Mouse (Mus musculus) hindbrain, embryonic 12.5 days (tissue): ENCODE data around the gene Snx15. TPM values are rescaled to one million over a fixed set of nuclear protein-coding genes. Genes with fewer than 3 reads are reported as not detected.

ENCODE experiments used
- ATAC-seq: fragments of 200-750 bp; cut with Nextera tagmentation; 2 replicates; pipeline ENCODE4 v1.8.0; 2017; ENCODE audit warnings: moderate TSS enrichment; ENCODE audit not compliant: low FRiP score
- H3K27ac ChIP-seq: fragments of 300-500 bp; sonication (generic); 2 replicates; pipeline ENCODE4 v1.5.1; 2016; ENCODE audit warnings: mild to moderate bottlenecking
- H3K27me3 ChIP-seq: fragments of 300-500 bp; sonication (generic); 2 replicates; pipeline ENCODE4 v1.6.1; 2016; ENCODE audit warnings: mild to moderate bottlenecking
- H3K36me3 ChIP-seq: fragments of 300-500 bp; sonication (generic); 2 replicates; pipeline ENCODE4 v1.6.1; 2016; ENCODE audit warnings: mild to moderate bottlenecking
- H3K4me1 ChIP-seq: fragments of 300-500 bp; sonication (generic); 2 replicates; pipeline ENCODE4 v1.6.1; 2016
- H3K4me2 ChIP-seq: fragments of 300-500 bp; sonication (generic); replicated peaks from 2 replicates; pipeline ENCODE4 v1.6.1; 2016; ENCODE audit warnings: mild to moderate bottlenecking
- H3K4me3 ChIP-seq: fragments of 300-500 bp; sonication (generic); 2 replicates; pipeline ENCODE4 v1.5.1; 2016; ENCODE audit warnings: mild to moderate bottlenecking
- H3K9ac ChIP-seq: fragments of 300-500 bp; sonication (generic); 2 replicates; pipeline ENCODE4 v1.6.1; 2016; ENCODE audit warnings: mild to moderate bottlenecking, moderate library complexity
- H3K9me3 ChIP-seq: fragments of 300-500 bp; sonication (generic); replicated peaks from 2 replicates; pipeline ENCODE4 v1.6.1; 2016; ENCODE audit warnings: mild to moderate bottlenecking
- WGBS: fragments of 180-500 bp; shearing (Covaris S2); methylation state at CpG from one replicate; pipeline ENCODE4 v1.1.7; 2016; 5-methylcytosine and 5-hydroxymethylcytosine counted together
- polyA plus RNA-seq: library from polyadenylated mRNA; unstranded; fragments of >200 nt; fragmentation: Nextera tagmentation; extraction: Ambion mirVana; gene quantifications from 2 replicates; pipeline ENCODE4 v1.2.1, GENCODE M21; 2016

The Snx15 gene
- polyA plus RNA-seq, 1 experiment from 2014 or later: 33.4 TPM

DNA sequence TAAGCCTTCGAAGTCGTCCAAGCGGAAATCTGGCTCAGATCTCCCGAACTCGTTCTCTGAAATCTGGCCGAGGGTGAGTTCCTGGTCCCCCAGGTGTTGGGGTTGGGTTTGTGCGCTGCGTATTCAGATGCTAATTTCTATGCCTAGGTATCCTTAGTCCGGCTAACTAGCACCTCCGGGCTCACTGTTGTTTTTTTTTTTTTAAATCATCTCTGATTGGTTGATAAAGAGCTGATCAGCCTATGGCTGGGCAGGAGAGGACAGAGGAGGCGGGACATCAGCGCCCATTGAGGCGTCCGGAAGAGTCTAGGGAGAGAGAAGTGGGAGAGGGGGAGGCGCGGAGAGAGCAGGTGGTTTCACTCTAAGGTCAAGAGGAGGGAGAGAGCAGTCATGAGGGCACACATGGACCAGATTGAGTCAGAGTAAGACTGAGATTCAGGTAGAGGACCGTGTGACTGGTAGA lies 42.7 kb downstream of the Snx15 start:
- Histone ChIP-seq H3K36me3 (peaks cover 40% of the 10 kb centered on the region), H3K9ac (peak overlapping the region; percentile 44), H3K9me3 (no peaks in the 10 kb centered on the region), H3K4me2 (peak overlapping the region; percentile 96), H3K4me1 (peaks cover 18% of the 10 kb centered on the region), H3K27me3 (no peaks in the 10 kb centered on the region), H3K4me3 (peak overlapping the region; percentile 78), H3K27ac (no peak overlapping the region)
- WGBS: 2% methylated on average over 17 of the region's 17 CpGs
- ATAC-seq: peak; percentile 75

DNA sequence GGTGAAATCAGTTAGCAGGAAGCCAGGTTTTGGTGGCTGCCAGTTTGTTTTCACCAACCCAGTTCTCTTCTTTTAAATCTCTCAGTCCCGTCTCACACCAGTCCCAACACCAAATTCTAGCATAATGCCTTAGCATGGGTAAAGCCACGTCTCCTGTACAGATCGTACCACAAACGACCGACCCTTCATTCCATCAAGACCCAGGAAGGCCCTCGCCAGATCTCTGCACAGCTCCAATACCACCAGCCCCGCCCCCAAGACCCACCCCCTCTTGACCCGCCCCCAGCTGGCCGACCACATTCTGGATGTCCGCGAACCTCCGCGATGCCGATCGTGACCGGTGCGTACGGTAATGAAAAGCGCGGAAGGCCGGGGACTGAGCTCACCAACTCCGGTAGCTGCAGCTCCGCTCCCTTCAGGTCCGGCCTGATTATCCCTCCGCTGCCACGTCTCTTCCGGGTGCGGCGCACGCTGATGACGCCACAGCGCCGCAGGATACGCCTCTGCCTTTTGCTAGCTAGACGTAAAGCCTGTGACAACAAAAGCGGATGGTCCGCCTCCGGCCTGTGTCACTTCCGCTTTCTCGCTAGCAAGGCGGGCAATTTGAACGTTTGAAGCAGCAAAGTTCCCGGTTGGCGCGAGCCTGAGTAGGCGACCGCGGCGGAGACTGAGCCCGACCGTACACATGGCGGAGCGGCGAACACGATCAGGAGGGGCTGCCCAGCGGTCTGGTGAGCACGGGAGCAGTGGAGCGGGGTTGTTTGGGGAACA lies 43.4 kb downstream of the Snx15 start, which contains the start of the genes Zfpl1 and Cdca5:
TSS of gene Zfpl1 (minus strand) at position 479 of the 771 bp plus-strand sequence.
TSS of gene Cdca5 (plus strand) at position 506 of the 771 bp plus-strand sequence.
- peaks cover 43% of the 10 kb centered on the region for H3K36me3 ChIP-seq
- peak within 1 kb of the TSS; percentile 78 for H3K4me3 ChIP-seq
- H3K27ac ChIP-seq: 0 out of 2 replicates have a peak within 1 kb of the TSS, but pooled peaks have one; percentile 55
- under 1% methylated on average over 58 of the region's 58 CpGs for WGBS
- no peaks in the 10 kb centered on the region for H3K9me3 ChIP-seq
- H3K4me1 ChIP-seq: peaks cover 18% of the 10 kb centered on the region
- ATAC-seq: peak; percentile 90
- peak within 1 kb of the TSS; percentile 96 for H3K4me2 ChIP-seq
- no peaks in the 10 kb centered on the region for H3K27me3 ChIP-seq
- H3K9ac ChIP-seq: peak within 1 kb of the TSS; percentile 76

DNA sequence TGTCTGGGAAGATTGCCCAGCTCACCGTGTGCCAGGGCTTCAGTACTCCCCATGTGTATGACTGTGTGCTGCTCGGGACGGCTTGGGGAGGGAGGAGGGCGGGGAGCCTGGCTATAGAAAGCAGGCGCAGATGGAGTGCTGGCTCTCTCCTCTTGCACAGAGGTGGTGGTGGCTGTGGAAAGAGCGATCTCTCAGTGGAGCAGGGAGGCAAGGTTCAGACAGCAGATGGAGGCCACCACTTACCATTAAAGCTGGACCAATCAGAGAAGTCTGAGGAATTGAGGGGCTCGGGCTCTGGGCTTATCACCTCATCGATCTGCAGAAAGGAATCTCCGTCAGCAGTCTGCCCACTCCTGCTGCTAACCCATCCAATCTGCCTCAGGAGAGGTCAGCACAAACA lies 45.9 kb downstream of the Snx15 start, which contains the start of gene Gm28374:
TSS of gene Gm28374 (minus strand) at position 101 of the 400 bp plus-strand sequence.
- Histone ChIP-seq H3K27me3 (no peaks in the 10 kb centered on the region), H3K27ac (no peak within 1 kb of the TSS), H3K4me1 (peaks cover 22% of the 10 kb centered on the region), H3K4me2 (no peak within 1 kb of the TSS; the same call in 1 of the 2 replicates), H3K4me3 (no peak within 1 kb of the TSS), H3K9me3 (no peaks in the 10 kb centered on the region), H3K36me3 (peaks cover 30% of the 10 kb centered on the region), H3K9ac (no peak within 1 kb of the TSS)
- 87% methylated on average over 9 of the region's 9 CpGs for whole genome bisulfite sequencing
- ATAC-seq: no peak

DNA sequence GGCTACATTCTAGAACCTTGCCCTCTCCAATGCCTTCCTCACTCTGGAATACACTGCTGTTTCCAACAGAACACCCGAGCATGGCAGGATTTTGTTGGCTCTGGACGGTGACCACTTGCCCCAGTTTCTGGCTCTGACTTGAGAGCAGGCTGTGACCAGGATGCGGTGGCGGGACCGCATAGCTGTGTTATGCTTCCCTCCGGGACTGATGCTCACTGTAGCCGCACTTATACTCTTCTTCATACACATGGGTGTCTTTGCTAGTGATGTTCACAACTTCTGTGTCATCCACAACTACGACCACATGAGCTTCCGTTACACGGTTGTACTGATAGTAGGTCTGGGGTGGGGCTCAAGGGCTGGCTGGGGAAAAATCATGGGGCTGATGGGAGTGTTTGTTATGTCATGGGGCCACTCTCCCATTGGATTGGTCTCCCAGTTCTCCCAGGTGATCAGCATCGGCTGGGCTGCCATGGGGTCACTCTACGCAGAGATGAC lies 48.1 kb downstream of the Snx15 start, which contains the start of gene Tmem262:
TSS of gene Tmem262 (plus strand) at position 51 of the 498 bp plus-strand sequence.
- peaks cover 33% of the 10 kb centered on the region for H3K4me1 ChIP-seq
- ATAC-seq: no peak
- H3K4me2 ChIP-seq: no peak within 1 kb of the TSS
- no peaks in the 10 kb centered on the region for H3K9me3 ChIP-seq
- WGBS: 93% methylated on average over 12 of the region's 12 CpGs
- no peaks in the 10 kb centered on the region for H3K27me3 ChIP-seq
- no peak within 1 kb of the TSS for H3K27ac ChIP-seq
- H3K36me3 ChIP-seq: peaks cover 29% of the 10 kb centered on the region
- no peak within 1 kb of the TSS for H3K4me3 ChIP-seq
- H3K9ac ChIP-seq: no peak within 1 kb of the TSS; the same call in 1 of the 2 replicates

DNA sequence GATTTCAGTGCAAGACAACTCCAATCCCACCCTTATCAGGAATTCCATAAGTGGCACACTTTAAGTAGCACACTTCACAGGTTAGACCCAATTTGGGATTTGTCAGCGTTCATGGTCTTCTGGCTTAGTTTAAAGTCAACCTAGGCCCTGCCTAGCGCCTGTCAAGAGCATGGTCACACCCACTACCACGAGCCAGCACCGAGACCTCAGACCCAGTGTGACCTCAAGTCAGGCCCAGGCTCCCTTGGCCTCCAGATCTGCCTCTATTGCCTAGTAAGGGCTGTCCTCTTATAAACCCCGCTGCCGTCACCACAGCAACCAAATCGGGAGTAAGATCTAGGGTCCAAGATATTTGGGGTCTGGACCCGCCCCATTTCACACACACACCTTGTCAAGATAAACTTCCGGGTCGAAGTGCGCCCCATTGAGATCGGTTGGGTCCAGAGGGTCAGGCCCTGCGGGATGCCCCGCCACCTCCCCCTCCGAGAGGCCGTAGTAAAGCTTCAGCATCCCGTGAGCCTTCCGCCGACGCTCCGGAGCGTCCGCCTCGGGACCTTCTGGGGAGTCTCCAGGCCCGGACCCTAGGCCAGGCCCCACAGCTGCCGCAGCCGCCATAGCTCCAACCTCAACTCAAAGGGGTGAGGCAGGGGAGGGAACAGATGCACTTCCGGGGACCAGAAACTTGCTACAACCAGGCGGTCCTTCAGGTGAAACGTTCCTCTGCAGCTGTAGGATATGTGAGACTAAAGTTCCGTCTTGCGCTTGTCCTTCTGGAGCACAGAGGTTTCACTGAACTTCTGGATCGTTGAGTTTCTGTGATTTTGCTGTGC lies 51.3 kb downstream of the Snx15 start, which contains the start of gene Vps51:
TSS of gene Vps51 (minus strand) at position 668 of the 830 bp plus-strand sequence.
- H3K4me3 ChIP-seq: peak within 1 kb of the TSS; percentile 72
- peak within 1 kb of the TSS; percentile 87 for H3K4me2 ChIP-seq
- peaks cover 22% of the 10 kb centered on the region for H3K4me1 ChIP-seq
- 1% methylated on average over 33 of the region's 33 CpGs for WGBS
- H3K36me3 ChIP-seq: peaks cover 36% of the 10 kb centered on the region
- ATAC-seq: peak; percentile 87
- no peaks in the 10 kb centered on the region for H3K9me3 ChIP-seq
- no peaks in the 10 kb centered on the region for H3K27me3 ChIP-seq
- H3K27ac ChIP-seq: peak within 1 kb of the TSS; percentile 88
- peak within 1 kb of the TSS; percentile 74 for H3K9ac ChIP-seq

DNA sequence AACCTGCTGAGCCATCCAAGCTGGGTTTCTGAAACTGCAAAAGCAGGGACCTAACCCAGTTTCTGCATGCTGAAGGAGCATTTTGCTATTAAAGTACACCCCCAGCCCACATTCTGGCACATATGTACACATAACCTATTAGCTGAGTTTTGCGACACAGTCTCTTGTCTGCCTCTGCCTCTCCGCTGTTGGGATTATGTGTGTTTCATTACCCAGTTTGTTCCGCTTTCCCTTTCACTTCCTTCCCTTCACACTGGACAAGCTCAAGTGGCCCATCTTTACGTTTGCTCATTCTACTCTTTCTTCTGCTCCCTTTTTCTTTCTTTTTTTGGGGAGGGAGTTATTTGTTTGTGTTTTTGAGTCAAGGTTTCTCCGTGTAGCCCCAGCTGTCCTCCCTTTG lies 54.2 kb downstream of the Snx15 start:
- Histone ChIP-seq H3K9me3 (no peaks in the 10 kb centered on the region), H3K9ac (no peak overlapping the region), H3K27me3 (no peaks in the 10 kb centered on the region), H3K4me1 (peaks cover 22% of the 10 kb centered on the region), H3K36me3 (peaks cover 36% of the 10 kb centered on the region), H3K4me2 (no peak overlapping the region), H3K27ac (no peak overlapping the region), H3K4me3 (no peak overlapping the region)
- ATAC-seq: no peak
- 95% methylated on average over 5 of the region's 5 CpGs for WGBS

DNA sequence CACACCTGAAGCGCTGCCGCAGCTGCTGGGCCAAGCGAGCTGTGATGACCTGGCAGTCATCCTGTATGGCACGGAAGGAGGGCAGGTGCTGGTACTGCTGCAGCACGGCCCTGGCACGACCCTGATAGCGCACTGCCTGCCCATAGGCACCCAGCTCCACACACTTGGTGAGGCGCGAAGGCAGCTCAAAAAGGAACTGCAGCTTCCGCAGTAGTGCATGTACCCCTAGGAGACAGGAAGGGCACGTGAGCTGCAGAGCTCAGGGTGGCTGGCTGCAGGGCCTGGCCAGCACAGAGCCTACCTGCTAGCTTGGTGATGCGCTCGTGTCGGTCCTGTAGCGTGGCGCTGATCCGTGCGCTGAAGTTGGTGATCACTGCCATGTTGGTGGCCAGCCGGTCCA lies 56.8 kb downstream of the Snx15 start:
- WGBS: 95% methylated on average over 19 of the region's 19 CpGs
- no peaks in the 10 kb centered on the region for H3K27me3 ChIP-seq
- H3K4me3 ChIP-seq: no peak overlapping the region
- H3K4me2 ChIP-seq: no peak overlapping the region
- no peak overlapping the region for H3K9ac ChIP-seq
- no peaks in the 10 kb centered on the region for H3K9me3 ChIP-seq
- no peak for ATAC-seq
- H3K27ac ChIP-seq: no peak overlapping the region
- H3K36me3 ChIP-seq: peaks cover 38% of the 10 kb centered on the region
- peaks cover 35% of the 10 kb centered on the region for H3K4me1 ChIP-seq

DNA sequence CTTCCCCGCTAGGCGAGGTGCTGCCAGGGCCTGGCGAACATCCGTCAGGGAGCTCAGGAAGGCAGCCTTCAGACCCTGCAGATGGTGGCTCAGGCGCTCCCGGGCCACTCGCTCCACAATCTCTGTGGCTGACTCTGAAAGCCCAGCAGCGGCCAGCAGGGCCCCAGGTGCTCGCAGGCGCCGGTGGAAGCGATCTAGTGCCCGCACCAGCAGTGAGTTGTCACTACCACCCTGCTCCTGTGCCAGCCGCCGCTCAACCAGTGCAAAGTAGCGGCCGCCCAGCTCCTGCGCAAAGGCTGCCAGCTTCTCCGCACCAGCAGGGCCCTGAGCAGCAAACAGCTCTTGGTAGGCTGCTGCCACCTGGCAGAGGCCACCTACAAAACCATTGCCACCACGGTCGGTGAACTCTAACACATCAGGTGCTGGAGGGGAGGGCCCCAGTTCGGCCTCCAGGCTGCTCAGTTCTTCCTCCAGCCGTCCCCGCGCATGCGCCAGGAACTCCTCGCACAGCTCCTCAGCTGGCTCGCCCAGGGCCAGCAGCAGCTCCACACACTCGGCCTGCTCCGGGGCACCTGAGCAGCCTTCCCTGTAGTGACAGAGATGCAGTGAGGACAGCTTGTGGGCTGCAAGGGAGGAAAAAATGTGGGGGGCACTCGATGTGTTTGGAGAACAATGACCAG lies 57.4 kb downstream of the Snx15 start:
- no peaks in the 10 kb centered on the region for H3K9me3 ChIP-seq
- H3K4me2 ChIP-seq: no peak overlapping the region
- 88% methylated on average over 31 of the region's 31 CpGs for WGBS
- no peak overlapping the region for H3K4me3 ChIP-seq
- no peak overlapping the region for H3K27ac ChIP-seq
- H3K9ac ChIP-seq: no peak overlapping the region
- peaks cover 35% of the 10 kb centered on the region for H3K4me1 ChIP-seq
- H3K36me3 ChIP-seq: peaks cover 38% of the 10 kb centered on the region
- H3K27me3 ChIP-seq: no peaks in the 10 kb centered on the region
- ATAC-seq: no peak

DNA sequence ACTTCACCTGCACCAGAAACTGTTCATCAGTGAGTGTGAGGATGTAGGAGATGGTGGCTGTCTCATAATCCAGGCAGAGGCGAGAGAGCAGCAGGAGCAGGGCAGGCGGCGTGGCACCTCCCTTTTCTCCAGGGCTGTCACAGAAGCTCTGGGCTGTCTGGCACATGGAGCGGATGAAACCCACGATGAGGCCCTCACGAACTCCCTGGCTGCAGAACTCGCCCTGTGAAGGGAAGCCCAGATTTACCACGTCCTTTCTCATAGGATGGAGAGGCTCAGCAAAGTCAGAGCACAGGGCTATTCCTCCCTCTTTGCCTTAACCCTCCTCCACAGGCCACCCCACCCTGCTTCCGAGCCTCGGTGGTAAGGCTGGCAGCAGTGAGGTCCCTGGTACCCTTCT lies 58.3 kb downstream of the Snx15 start:
- Histone ChIP-seq H3K9ac (no peak overlapping the region), H3K27me3 (no peaks in the 10 kb centered on the region), H3K4me2 (no peak overlapping the region), H3K9me3 (no peaks in the 10 kb centered on the region), H3K27ac (no peak overlapping the region), H3K36me3 (peaks cover 38% of the 10 kb centered on the region), H3K4me3 (no peak overlapping the region), H3K4me1 (peaks cover 28% of the 10 kb centered on the region)
- WGBS: 94% methylated on average over 10 of the region's 10 CpGs
- ATAC-seq: no peak
